Mouse (Mus musculus) frontal cortex, adult 2 months (tissue): ENCODE results near the gene Itih2. TPM values are rescaled to one million over a fixed set of nuclear protein-coding genes. Genes with fewer than 3 reads are reported as not detected.

Experiments used
- DNase-seq, 2 experiments: peaks; one replicate each; pipeline ENCODE4 v3.0.0; 2022; ENCODE audit warnings: low spot score in 1 of 2; ENCODE audit errors: extremely low spot score in 1 of 2
- polyA plus RNA-seq: library from polyadenylated mRNA; depleted of rRNA; stranded (reverse); fragments of >200 nt; gene quantifications from 2 replicates; pipeline ENCODE4 v1.2.3, GENCODE M21; 2012; rRNA removed

Itih2 gene
- polyA plus RNA-seq, 1 experiment, result 6.9 TPM

GRCm38 (mm10) chr2:10047758-10048436 is 83.3 kb downstream of the Itih2 start:
- no peak for DNase-seq

Other genes starting within 250 kb of the Itih2 start
- not detected in 2 replicates for gene 9230102O04Rik, start 241.9 kb downstream of the Itih2 start, polyA plus RNA-seq
- 0.19 TPM in 1 of 2 replicates, not detected in the other for gene Gata3, start 241.4 kb downstream of the Itih2 start, polyA plus RNA-seq
- gene Taf3, start 82.8 kb downstream of the Itih2 start, polyA plus RNA-seq, result 9.9 and 11.3 TPM in 2 replicates
- 433 and 438 TPM in 2 replicates for gene Atp5c1, start 50.9 kb downstream of the Itih2 start, polyA plus RNA-seq
- gene Kin, start 50.8 kb downstream of the Itih2 start, polyA plus RNA-seq, result 12.7 and 14.7 TPM in 2 replicates
- gene Itih5, start 22.2 kb upstream of the Itih2 start, polyA plus RNA-seq, result 12.0 and 14.4 TPM in 2 replicates
- gene Sfmbt2, start 239.1 kb upstream of the Itih2 start, polyA plus RNA-seq, result 2.1 and 2.3 TPM in 2 replicates